Mouse (Mus musculus) hindbrain, embryonic 14.5 days (tissue): Measurements from ENCODE around the gene Mrpl39. TPM values are rescaled to one million over a fixed set of nuclear protein-coding genes. Genes with fewer than 3 reads are reported as not detected.

Source experiments
- ATAC-seq: fragments of 200-750 bp; cut with Nextera tagmentation; 2 replicates; pipeline ENCODE4 v1.8.0; 2017; ENCODE audit warnings: moderate number of reproducible peaks, mild to moderate bottlenecking, moderate TSS enrichment, moderate library complexity; ENCODE audit not compliant: low FRiP score
- DNase-seq: peaks from one replicate; pipeline ENCODE4 v3.0.0-alpha.2; 2015; ENCODE audit warnings: low spot score
- H3K27ac ChIP-seq: fragments of 300-500 bp; sonication (generic); 2 replicates; pipeline ENCODE4 v1.5.1; 2014; ENCODE audit warnings: mild to moderate bottlenecking, moderate library complexity
- H3K27me3 ChIP-seq: fragments of 300-500 bp; sonication (generic); 2 replicates; pipeline ENCODE4 v1.6.1; 2014; ENCODE audit warnings: mild to moderate bottlenecking, low read length, mixed read lengths; ENCODE audit not compliant: control insufficient read depth, insufficient read depth
- H3K36me3 ChIP-seq: fragments of 300-500 bp; sonication (generic); replicated peaks from 2 replicates; pipeline ENCODE4 v1.6.1; 2014; ENCODE audit not compliant: control insufficient read depth, insufficient read depth
- H3K4me1 ChIP-seq: fragments of 300-500 bp; sonication (generic); replicated peaks from 2 replicates; pipeline ENCODE4 v1.6.1; 2014; ENCODE audit warnings: antibody characterized with exemption, low read length, mixed read lengths; ENCODE audit not compliant: control insufficient read depth, insufficient read depth
- H3K4me2 ChIP-seq: fragments of 300-500 bp; sonication (generic); replicated peaks from 2 replicates; pipeline ENCODE4 v1.6.1; 2014; ENCODE audit warnings: mild to moderate bottlenecking, moderate library complexity
- H3K4me3 ChIP-seq: fragments of 300-500 bp; sonication (generic); replicated peaks from 2 replicates; pipeline ENCODE4 v1.5.1; 2014; ENCODE audit warnings: mild to moderate bottlenecking, low read length
- H3K9ac ChIP-seq: fragments of 300-500 bp; sonication (generic); 2 replicates; pipeline ENCODE4 v1.6.1; 2014
- H3K9me3 ChIP-seq: fragments of 300-500 bp; sonication (generic); 2 replicates; pipeline ENCODE4 v1.6.1; 2016; ENCODE audit warnings: low read length; ENCODE audit not compliant: control insufficient read depth
- WGBS: fragments of 180-500 bp; shearing (Covaris S2); extraction: QIAGEN DNeasy Blood & Tissue Kit; methylation state at CpG from one replicate; pipeline ENCODE4 v1.1.7; 2014; 5-methylcytosine and 5-hydroxymethylcytosine counted together
- polyA plus RNA-seq: library from polyadenylated mRNA; unstranded; fragments of >200 nt; fragmentation: Nextera tagmentation; extraction: Ambion mirVana; gene quantifications from 2 replicates; pipeline ENCODE4 v1.2.1, GENCODE M21; 2014

Mrpl39 gene
- polyA plus RNA-seq, 1 experiment from 2014 or later = 38.1 TPM

- no peak overlapping the region for H3K27ac ChIP-seq
- no peaks in the 10 kb centered on the region for H3K27me3 ChIP-seq
- H3K9ac ChIP-seq = no peak overlapping the region
- ATAC-seq (no peak), DNase-seq (no peak)
- H3K4me1 ChIP-seq = no peaks in the 10 kb centered on the region
- 95% methylated on average over 7 of the region's 7 CpGs for WGBS
- H3K36me3 ChIP-seq = peaks cover 23% of the 10 kb centered on the region
- no peak overlapping the region for H3K4me3 ChIP-seq
- no peak overlapping the region for H3K4me2 ChIP-seq
- H3K9me3 ChIP-seq = no peaks in the 10 kb centered on the region
Observed at GRCm38 (mm10) chr16:84716197-84716596, 19.3 kb downstream of the Mrpl39 start.

- H3K27me3 ChIP-seq = no peaks in the 10 kb centered on the region
- no peak for DNase-seq
- no peak overlapping the region for H3K9ac ChIP-seq
- H3K9me3 ChIP-seq = no peaks in the 10 kb centered on the region
- 97% methylated on average over 6 of the region's 6 CpGs for WGBS
- H3K4me3 ChIP-seq = no peak overlapping the region
- H3K4me1 ChIP-seq = no peaks in the 10 kb centered on the region
- H3K36me3 ChIP-seq = peaks cover 11% of the 10 kb centered on the region; the same call in 1 of the 2 replicates
- no peak overlapping the region for H3K27ac ChIP-seq
- no peak overlapping the region for H3K4me2 ChIP-seq
- no peak for ATAC-seq
Observed at GRCm38 (mm10) chr16:84714978-84715377, 20.6 kb downstream of the Mrpl39 start.

GRCm38 (mm10) chr16:84713926-84714325, 21.6 kb downstream of the Mrpl39 start:
- ATAC-seq = no peak
- no peak overlapping the region for H3K4me2 ChIP-seq
- H3K27me3 ChIP-seq = no peaks in the 10 kb centered on the region
- H3K9me3 ChIP-seq = no peaks in the 10 kb centered on the region
- H3K36me3 ChIP-seq = peaks cover 11% of the 10 kb centered on the region; the same call in 1 of the 2 replicates
- 93% methylated on average over 4 of the region's 4 CpGs for WGBS
- no peak for DNase-seq
- H3K9ac ChIP-seq = no peak overlapping the region
- H3K4me3 ChIP-seq = no peak overlapping the region
- no peak overlapping the region for H3K27ac ChIP-seq
- no peaks in the 10 kb centered on the region for H3K4me1 ChIP-seq

GRCm38 (mm10) chr16:84713156-84713555, 22.4 kb downstream of the Mrpl39 start:
- H3K4me2 ChIP-seq = no peak overlapping the region
- peaks cover 4% of the 10 kb centered on the region; the same call in 1 of the 2 replicates for H3K36me3 ChIP-seq
- no peak overlapping the region for H3K27ac ChIP-seq
- DNase-seq = no peak
- no peaks in the 10 kb centered on the region for H3K9me3 ChIP-seq
- H3K4me3 ChIP-seq = no peak overlapping the region
- no peak for ATAC-seq
- WGBS = 86% methylated on average over 4 of the region's 4 CpGs
- H3K4me1 ChIP-seq = no peaks in the 10 kb centered on the region
- no peak overlapping the region for H3K9ac ChIP-seq
- no peaks in the 10 kb centered on the region for H3K27me3 ChIP-seq

GRCm38 (mm10) chr16:84708649-84709048, 26.9 kb downstream of the Mrpl39 start:
- ATAC-seq (no peak), DNase-seq (no peak)
- Histone ChIP-seq H3K36me3 (no peaks in the 10 kb centered on the region), H3K27ac (no peak overlapping the region), H3K9me3 (no peaks in the 10 kb centered on the region), H3K27me3 (peaks cover 10% of the 10 kb centered on the region), H3K4me2 (no peak overlapping the region), H3K4me3 (no peak overlapping the region), H3K9ac (no peak overlapping the region), H3K4me1 (no peaks in the 10 kb centered on the region)
- WGBS = 83% methylated on average over 2 of the region's 2 CpGs

- no peak overlapping the region for H3K27ac ChIP-seq
- 73% methylated on average over 4 of the region's 4 CpGs for WGBS
- no peaks in the 10 kb centered on the region for H3K9me3 ChIP-seq
- H3K27me3 ChIP-seq = peaks cover 18% of the 10 kb centered on the region
- ATAC-seq = no peak
- no peak overlapping the region for H3K4me3 ChIP-seq
- no peak overlapping the region for H3K4me2 ChIP-seq
- H3K36me3 ChIP-seq = no peaks in the 10 kb centered on the region
- DNase-seq = no peak
- no peak overlapping the region for H3K9ac ChIP-seq
- H3K4me1 ChIP-seq = 0 out of 2 replicates have a peak, but pooled peaks cover 4% of the 10 kb centered on the region
Observed at GRCm38 (mm10) chr16:84707802-84708201, 27.7 kb downstream of the Mrpl39 start.

GRCm38 (mm10) chr16:84706571-84706970, 29.0 kb downstream of the Mrpl39 start:
- H3K36me3 ChIP-seq = no peaks in the 10 kb centered on the region
- no peak for DNase-seq
- no peak overlapping the region for H3K27ac ChIP-seq
- no peaks in the 10 kb centered on the region for H3K9me3 ChIP-seq
- H3K27me3 ChIP-seq = peaks cover 28% of the 10 kb centered on the region
- 0 out of 2 replicates have a peak, but pooled peaks cover 8% of the 10 kb centered on the region for H3K4me1 ChIP-seq
- WGBS = 87% methylated on average over 6 of the region's 6 CpGs
- H3K4me2 ChIP-seq = no peak overlapping the region
- H3K4me3 ChIP-seq = no peak overlapping the region
- no peak for ATAC-seq
- no peak overlapping the region for H3K9ac ChIP-seq

- Histone ChIP-seq H3K9ac (no peak overlapping the region), H3K36me3 (no peaks in the 10 kb centered on the region), H3K4me1 (0 out of 2 replicates have a peak, but pooled peaks cover 8% of the 10 kb centered on the region), H3K9me3 (no peaks in the 10 kb centered on the region), H3K27me3 (peaks cover 28% of the 10 kb centered on the region), H3K27ac (no peak overlapping the region), H3K4me2 (no peak overlapping the region), H3K4me3 (no peak overlapping the region)
- DNase-seq (no peak), ATAC-seq (no peak)
- WGBS = 88% methylated on average over 5 of the region's 5 CpGs
Observed at GRCm38 (mm10) chr16:84705507-84705906, 30.0 kb downstream of the Mrpl39 start.

GRCm38 (mm10) chr16:84704661-84705240, 30.8 kb downstream of the Mrpl39 start:
- 0 out of 2 replicates have a peak, but pooled peaks cover 8% of the 10 kb centered on the region for H3K4me1 ChIP-seq
- H3K27ac ChIP-seq = no peak overlapping the region
- no peak for ATAC-seq
- peaks cover 28% of the 10 kb centered on the region for H3K27me3 ChIP-seq
- WGBS = 79% methylated on average over 8 of the region's 8 CpGs
- no peak overlapping the region for H3K4me3 ChIP-seq
- no peak overlapping the region for H3K4me2 ChIP-seq
- no peak overlapping the region for H3K9ac ChIP-seq
- H3K9me3 ChIP-seq = no peaks in the 10 kb centered on the region
- DNase-seq = no peak
- no peaks in the 10 kb centered on the region for H3K36me3 ChIP-seq
